Mouse (Mus musculus): ENCODE measurements around the gene Mlkl.

The Mlkl gene

DNA sequence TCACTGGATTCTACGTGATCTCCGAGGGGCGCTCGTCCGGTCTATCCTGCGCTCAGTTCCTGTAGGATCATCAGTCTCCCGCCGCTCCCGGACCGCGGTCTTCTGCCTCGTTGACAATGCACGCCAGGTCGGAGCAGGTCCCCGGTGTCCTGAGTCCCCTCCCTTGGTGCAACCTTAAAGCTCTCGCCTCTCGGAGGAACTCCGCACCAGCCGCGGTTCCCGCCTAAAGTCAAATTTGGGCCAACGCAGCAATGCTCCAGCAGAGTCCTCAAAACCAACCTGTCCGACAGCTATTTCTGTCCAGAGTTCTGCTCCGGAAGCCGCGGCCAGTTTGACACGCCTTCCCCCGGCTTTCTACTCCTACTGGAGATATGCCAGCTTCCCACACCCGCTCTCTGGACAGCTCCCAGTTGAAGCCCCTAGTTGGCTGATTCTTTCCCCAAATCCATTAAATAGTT, at the start of gene Mlkl:
Mlkl (minus strand) TSS at position 288 of the 458 bp plus-strand sequence.
- DNase-seq (ENCODE audit: low read depth in 1 of 2, low spot score in 2 of 2), result peak; percentile 22 to 23

DNA sequence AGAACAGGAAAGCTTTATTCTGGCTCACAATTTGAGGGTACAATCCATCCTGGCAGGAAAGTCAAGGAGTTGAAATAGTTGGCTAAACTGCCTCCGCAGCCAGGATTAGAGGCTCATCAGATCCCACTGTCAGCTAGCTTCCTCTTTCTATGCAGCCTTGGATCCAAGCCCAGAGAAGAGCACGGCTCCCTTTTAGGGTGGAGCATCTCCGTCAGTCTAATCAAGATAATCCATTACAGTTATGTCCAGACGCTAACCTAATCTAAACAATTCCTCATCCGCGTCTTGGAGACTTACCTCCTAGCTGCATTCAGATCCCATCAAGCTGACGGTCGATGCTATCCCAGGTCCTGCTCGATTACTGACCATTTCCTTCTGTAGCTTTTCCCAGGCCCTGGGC, 47.9 kb upstream of the Mlkl start:
- DNase-seq (ENCODE audit: low read depth in 1 of 2, low spot score in 2 of 2), result no peak

- no peak for DNase-seq (ENCODE audit: low read depth in 1 of 2, low spot score in 2 of 2)
Observed at GRCm38 (mm10) chr8:111384628-111385027, 46.7 kb upstream of the Mlkl start.

DNA sequence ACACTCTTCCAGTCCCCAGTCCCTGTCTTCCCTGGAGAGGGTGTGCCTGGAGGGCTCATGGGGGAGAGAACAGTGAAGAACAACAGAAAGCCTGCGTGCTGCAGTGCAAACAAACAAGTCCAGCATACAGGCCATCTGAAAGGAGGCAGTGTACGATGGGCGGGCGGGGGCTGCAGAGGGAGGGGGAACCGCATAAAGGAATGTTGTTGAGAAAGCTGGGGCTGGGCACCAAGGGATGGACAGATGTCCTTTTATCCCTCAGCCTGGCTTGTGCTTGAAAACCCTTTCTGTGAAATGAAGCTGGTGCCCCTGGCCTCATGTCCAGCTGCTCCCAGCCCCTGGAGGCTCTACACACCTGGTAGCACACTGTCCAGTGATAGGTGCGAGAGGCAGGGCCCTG, 37.2 kb upstream of the Mlkl start:
- no peak for DNase-seq (ENCODE audit: low read depth in 1 of 2, low spot score in 2 of 2)

- DNase-seq (ENCODE audit: low read depth in 1 of 2, low spot score in 2 of 2), result no peak
Observed at GRCm38 (mm10) chr8:111369711-111370110, 31.7 kb upstream of the Mlkl start.

- DNase-seq (ENCODE audit: low read depth in 1 of 2, low spot score in 2 of 2), result no peak
Observed at GRCm38 (mm10) chr8:111367350-111367749, 29.4 kb upstream of the Mlkl start.

- no peak for DNase-seq (ENCODE audit: low read depth in 1 of 2, low spot score in 2 of 2)
Observed at GRCm38 (mm10) chr8:111366610-111367234, 28.7 kb upstream of the Mlkl start.

GRCm38 (mm10) chr8:111363489-111363888, 25.5 kb upstream of the Mlkl start:
- DNase-seq (ENCODE audit: low read depth in 1 of 2, low spot score in 2 of 2), result no peak

- no peak for DNase-seq (ENCODE audit: low read depth in 1 of 2, low spot score in 2 of 2)
Observed at GRCm38 (mm10) chr8:111360579-111361209, 22.7 kb upstream of the Mlkl start.

GRCm38 (mm10) chr8:111359936-111360335, 22.0 kb upstream of the Mlkl start:
- DNase-seq (ENCODE audit: low read depth in 1 of 2, low spot score in 2 of 2), result no peak

DNA sequence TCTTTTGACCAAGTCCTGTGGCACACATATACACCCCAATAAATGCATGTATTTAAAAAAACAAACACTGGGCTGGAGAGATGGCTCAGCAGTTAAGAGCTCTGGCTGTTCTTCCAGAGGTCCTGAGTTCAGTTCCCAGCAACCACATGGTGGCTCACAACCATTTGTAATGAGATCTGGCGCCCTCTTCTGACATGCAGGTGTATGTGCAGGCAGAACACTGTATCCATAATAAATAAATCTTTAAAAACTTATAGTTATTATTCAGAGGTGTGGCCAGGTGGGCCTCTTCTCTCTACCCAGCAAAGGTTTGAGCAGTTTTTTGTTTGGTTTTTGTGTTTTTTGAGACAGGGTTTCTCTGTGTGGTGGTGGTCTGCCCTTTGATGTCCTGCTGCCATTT, 20.9 kb upstream of the Mlkl start:
- no peak for DNase-seq (ENCODE audit: low read depth in 1 of 2, low spot score in 2 of 2)

- DNase-seq (ENCODE audit: low read depth in 1 of 2, low spot score in 2 of 2), result no peak
Observed at GRCm38 (mm10) chr8:111357433-111357832, 19.5 kb upstream of the Mlkl start.

DNA sequence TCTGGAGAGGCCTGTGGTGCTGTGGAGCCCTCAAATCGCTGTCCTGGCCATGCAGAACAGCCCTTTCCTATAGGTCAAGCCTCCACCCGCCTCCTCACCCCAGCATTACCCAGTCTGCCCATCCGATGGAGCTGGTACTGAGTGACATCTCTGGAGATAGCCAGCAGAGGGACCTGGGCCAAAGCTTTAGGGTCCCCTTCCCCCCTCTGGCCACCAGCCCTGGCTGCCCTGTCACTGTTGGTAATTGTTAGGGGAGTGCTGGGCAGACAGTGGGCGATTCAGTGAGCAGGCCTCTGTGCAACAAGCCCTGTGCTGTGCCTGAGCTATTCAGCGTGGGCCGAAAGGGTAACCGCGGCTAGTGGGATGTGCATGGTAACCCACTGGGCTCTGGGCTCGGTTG, 15.5 kb upstream of the Mlkl start:
- no peak for DNase-seq (ENCODE audit: low read depth in 1 of 2, low spot score in 2 of 2)

DNA sequence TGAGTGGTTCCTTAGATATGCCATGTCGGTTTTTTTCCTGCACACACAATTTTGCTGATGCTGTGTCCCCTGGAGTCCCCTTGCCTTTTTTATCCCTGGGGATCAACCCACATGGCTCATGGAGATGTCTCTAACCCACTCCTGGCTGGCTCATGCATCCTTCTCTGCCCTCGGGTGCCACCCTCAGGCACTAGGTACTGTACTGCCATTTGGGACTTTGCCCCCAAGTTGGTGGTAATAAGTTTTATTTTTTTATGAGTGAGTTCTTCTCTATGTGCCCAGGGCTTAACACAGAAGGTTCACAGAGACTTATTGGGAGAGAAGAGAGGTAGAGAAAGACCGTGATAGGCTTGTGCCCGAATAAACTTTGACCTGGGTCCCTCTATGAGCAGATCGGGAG, 14.3 kb upstream of the Mlkl start:
- DNase-seq (ENCODE audit: low read depth in 1 of 2, low spot score in 2 of 2), result no peak

GRCm38 (mm10) chr8:111350577-111350976, 12.6 kb upstream of the Mlkl start:
- no peak for DNase-seq (ENCODE audit: low read depth in 1 of 2, low spot score in 2 of 2)

- DNase-seq (ENCODE audit: low read depth in 1 of 2, low spot score in 2 of 2), result peak; percentile 41 to 74
Observed at GRCm38 (mm10) chr8:111343225-111343624, 5.2 kb upstream of the Mlkl start.

- DNase-seq (ENCODE audit: low read depth in 1 of 2, low spot score in 2 of 2), result no peak
Observed at GRCm38 (mm10) chr8:111340186-111340585, 2.2 kb upstream of the Mlkl start.

DNA sequence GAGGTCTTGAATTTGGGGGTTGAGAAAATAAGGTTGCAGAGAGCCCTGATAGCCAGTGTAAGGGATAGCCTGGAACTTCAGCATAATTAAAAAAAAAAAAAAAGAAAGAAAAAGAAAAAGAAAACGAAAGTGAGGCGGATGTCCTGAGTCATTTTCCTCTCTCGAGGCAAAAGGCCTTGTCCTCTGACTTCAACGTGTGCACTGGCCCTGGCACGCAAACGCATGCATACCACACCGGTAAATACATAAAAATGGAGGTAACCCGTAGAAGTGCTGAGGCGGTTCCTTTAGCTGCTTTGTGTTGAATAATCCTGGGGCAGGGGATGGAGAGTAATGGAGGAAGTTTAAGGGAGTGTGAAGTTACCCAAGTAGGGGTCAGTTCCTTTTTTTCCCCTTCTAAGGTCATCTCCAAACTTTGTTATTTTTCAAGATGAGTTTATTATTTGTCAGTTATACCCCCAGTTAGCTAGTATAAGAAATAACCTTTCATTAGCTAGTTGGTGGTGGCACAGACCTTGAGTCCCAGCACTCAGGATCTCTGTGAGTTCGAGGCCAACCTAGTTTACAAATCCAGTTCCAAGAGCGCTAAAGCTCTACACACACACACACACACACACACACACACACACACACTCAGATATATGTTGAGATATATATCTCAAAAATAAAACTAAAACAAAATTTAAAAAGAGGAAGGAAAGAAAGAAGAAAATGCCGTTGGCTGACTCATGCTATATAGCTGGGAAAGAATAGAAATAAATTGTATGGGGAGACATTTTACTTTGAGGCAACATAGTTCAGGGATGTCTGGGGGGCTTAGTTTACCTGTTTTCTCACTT, 612 bp upstream of the Mlkl start:
- DNase-seq (ENCODE audit: low read depth in 1 of 2, low spot score in 2 of 2), result peak; percentile 8 to 21

DNA sequence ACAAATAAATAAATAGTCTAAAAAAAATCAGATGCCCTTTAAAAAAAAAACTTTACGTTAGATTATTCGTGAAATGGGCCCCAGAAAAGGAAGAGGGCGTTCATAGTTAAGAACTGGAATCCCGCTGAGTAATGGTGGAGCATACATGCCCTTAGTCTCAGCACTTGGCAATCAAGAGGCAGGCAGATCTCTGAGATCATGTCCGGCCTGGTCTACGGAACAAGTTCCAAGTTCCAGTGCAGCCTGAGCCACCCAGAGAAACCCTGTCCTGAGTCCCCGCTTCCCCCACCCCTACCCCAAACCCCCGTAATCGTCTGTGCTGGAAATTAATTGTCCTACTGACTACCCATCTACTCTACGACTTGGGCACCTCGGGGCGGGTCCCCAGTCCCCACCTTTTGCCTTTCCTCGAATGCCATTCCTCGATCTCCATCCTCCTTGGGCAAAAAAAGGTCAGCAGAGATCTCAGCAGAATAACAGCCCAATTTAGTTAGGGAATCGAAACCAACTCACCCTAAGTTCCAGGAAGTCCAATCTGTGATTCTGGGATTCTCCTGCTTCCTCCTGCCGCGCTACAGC, 577 bp downstream of the Mlkl start:
- no peak for DNase-seq (ENCODE audit: low read depth in 1 of 2, low spot score in 2 of 2)

GRCm38 (mm10) chr8:111336692-111337091, 1.3 kb downstream of the Mlkl start:
- DNase-seq (ENCODE audit: low read depth in 1 of 2, low spot score in 2 of 2), result no peak

- no peak for DNase-seq (ENCODE audit: low read depth in 1 of 2, low spot score in 2 of 2)
Observed at GRCm38 (mm10) chr8:111325222-111325790, 12.7 kb downstream of the Mlkl start.
